Mouse (Mus musculus) spleen, postnatal 4 days (tissue): Measurements from ENCODE around the gene Adora2a.
"Not testable (repeated sequence)": the region's sequence is repeated elsewhere in the genome, so short reads cannot be mapped to it uniquely, and the experiment has no call there.

Experiments
- DNase-seq, 2 experiments: peaks; one replicate each; pipeline ENCODE4 v3.0.0; 2022; ENCODE audit warnings: low spot score in 2 of 2

The Adora2a gene

DNA sequence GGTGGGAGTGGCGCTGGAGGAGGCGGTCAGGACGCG lies at the start of gene Adora2a:
Adora2a (plus strand) TSS at position 6 of the 36 bp plus-strand sequence.
- DNase-seq: no peak

GRCm38 (mm10) chr10:75273020-75273419 lies 43.7 kb upstream of the Adora2a start:
- no peak for DNase-seq

DNA sequence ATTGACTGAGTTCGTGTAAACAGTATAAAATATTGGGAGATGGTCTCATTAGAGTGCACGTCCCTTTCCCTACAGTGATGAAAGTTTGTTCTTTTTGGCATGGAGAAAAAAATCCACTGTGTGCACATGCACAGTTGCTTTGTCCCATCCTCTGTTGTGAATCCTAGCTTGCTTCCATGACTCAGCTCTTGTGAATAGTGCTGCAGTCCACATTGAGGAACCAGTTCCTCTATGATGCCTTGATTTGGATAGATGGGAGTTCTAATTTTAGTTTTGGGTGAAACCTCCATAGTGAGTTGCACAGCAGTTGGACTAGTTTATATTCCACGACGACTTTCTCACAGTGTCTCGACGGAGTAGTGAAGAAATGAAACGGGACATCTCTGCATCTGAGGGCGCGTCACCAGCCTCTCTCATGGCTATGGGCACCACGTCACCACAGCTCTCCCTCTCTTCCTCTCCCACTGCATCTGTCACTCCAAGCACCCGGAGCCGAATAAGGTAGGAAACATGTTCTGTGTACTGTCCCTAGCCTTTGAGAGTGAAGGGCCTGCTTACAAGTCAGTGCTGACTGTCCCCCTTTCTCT lies 40.2 kb upstream of the Adora2a start:
- DNase-seq: no peak

- DNase-seq: no peak
These were observed 39.2 kb upstream of the Adora2a start for GRCm38 (mm10) chr10:75277501-75277900.

DNA sequence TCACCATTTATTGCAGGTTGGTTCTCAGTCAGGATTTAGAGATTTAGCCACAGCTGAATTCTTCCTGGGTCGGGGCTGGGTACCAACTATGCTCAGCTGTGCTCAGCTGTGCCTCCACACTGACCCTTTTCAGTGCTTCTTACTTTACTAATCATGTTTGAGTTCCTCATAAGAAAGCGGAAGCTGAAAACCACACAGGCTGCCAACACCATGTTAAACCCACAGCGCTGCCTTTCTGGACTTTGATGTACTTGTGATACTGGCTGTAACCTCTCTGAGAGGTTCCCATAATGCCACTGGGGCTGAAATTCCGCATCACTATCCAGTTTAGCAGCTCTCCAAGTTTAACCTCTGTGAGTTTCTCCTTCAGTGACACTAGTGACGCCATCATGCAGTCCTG lies 34.0 kb upstream of the Adora2a start:
- DNase-seq: peak; percentile 44 to 65

DNA sequence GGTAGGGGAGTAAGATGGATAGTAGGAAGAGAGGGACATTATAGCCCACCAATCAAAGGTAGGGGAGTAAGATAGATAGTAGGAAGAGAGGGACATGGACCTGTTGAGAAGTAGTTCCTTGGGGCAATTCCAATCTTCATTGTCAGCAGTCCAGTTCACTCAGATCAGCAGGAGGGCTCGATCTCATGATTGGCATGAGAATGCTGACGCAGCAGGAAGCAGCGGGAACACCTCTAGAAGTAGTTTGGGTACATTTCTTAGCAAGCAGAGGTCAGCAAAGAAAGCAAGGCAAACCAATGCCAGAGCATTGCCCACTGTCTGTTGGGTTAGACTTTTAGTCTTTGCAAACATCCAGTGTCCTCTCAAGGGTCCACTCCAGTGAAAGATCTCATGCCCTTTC lies 32.9 kb upstream of the Adora2a start:
- no peak for DNase-seq

DNA sequence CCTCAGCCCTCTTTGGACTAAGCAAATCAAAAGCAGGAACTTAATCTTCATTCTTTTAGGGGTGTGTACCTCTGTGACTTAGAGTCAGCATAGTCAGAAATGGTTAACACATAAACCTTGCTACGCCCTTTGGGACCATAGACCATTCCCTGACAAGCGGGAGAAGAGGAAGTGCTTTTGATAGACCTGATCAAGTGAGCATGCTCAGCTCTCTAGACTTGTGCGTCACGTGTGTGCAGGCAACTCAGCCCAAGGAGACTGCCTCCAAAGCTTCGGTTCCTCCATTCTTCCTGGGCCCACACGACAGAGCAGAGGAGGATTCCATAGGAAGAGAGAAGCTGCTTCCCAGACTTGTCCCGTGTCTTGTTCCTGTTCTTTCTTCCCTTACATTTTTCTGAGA lies 28.1 kb upstream of the Adora2a start:
- DNase-seq: no peak

- DNase-seq: no peak
These were observed 27.3 kb upstream of the Adora2a start for GRCm38 (mm10) chr10:75289392-75289791.

DNA sequence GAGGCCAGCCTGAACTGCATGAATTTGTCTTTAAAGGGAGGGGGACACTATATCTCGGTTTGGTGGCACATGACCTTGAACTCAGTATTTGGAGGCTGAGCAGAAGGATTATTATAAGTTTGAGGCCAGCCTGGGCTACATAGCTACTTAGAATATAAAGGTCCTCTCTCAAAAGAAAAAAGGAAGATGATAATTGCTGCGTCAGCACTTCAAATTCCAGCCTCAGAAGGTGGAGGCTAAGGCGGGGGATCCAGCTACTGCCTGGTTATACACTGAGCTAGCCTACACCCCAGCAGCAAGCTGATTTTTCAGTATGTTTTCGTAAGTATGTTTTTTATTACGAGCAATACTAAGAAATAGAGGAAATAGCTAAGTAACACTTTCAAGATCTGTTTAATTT lies 26.0 kb upstream of the Adora2a start:
- DNase-seq: no peak

DNA sequence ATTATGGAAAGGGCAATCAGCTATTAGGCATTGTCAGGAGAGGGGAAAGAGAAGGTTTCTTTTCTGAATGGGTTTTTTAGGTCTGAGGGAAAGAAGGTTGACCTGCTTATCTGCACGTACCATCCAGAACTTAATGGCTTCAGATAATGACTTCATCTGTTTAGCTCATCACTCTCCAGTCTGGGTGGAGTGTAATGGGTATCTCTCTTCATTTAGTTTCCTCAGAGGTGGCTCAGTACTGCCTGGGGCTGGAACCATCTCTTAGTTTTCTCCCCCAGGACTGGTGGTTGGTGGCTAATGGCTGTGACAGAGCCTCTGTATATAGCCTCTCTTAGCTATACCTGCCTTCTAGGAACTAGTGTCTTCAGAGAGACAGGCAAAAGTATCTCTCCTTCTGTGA lies 25.3 kb upstream of the Adora2a start:
- DNase-seq: no peak

GRCm38 (mm10) chr10:75292206-75292605 lies 24.5 kb upstream of the Adora2a start:
- DNase-seq: not testable (repeated sequence)

GRCm38 (mm10) chr10:75293288-75293687 lies 23.4 kb upstream of the Adora2a start:
- no peak for DNase-seq

DNA sequence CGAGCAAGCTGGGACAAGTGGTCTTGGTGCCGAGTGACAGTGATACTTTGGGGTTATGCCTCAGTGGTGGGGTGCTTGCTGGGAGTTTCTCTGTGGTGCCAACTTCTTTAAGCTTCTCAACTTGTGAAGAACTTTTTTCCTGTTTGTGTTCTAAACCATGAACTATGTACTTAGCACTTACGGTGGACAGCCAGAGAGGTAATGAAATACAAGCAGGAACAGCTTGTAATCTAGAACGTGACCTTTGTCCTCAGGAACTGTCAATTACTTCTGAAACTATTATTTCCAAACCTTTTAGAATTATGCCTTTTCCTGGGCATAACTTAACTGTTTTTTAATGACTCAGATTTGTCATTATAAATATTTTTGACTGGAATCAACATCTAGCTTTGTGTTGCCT lies 22.3 kb upstream of the Adora2a start:
- no peak for DNase-seq

- DNase-seq: no peak
These were observed 21.8 kb upstream of the Adora2a start for GRCm38 (mm10) chr10:75294926-75295325.

GRCm38 (mm10) chr10:75298608-75299007 lies 18.1 kb upstream of the Adora2a start:
- no peak for DNase-seq

- DNase-seq: peak; percentile 59 to 76
These were observed 16.8 kb upstream of the Adora2a start for GRCm38 (mm10) chr10:75299785-75300418.

GRCm38 (mm10) chr10:75301195-75301806 lies 15.4 kb upstream of the Adora2a start:
- DNase-seq: no peak

- DNase-seq: no peak
These were observed 14.7 kb upstream of the Adora2a start for GRCm38 (mm10) chr10:75301937-75302336.

DNA sequence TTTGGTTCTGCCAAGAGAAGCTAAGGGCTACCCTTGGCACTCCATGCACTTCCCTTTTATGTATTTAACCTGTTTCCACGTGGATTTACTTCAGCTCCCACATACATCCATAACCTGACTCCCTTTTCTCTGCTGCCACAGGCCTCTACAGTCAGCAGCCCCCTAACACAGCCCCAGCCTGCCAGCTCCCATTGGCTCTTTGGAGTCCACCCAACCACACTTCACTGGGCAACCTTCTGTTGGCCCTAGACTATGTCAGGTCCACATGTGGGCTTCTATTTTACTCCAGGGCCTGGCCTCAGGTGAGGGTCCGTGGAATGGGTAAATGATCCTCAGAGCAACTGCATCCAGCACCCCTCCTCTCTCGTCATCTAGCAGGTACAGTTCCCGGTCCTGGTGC lies 14.1 kb upstream of the Adora2a start:
- DNase-seq: no peak

DNA sequence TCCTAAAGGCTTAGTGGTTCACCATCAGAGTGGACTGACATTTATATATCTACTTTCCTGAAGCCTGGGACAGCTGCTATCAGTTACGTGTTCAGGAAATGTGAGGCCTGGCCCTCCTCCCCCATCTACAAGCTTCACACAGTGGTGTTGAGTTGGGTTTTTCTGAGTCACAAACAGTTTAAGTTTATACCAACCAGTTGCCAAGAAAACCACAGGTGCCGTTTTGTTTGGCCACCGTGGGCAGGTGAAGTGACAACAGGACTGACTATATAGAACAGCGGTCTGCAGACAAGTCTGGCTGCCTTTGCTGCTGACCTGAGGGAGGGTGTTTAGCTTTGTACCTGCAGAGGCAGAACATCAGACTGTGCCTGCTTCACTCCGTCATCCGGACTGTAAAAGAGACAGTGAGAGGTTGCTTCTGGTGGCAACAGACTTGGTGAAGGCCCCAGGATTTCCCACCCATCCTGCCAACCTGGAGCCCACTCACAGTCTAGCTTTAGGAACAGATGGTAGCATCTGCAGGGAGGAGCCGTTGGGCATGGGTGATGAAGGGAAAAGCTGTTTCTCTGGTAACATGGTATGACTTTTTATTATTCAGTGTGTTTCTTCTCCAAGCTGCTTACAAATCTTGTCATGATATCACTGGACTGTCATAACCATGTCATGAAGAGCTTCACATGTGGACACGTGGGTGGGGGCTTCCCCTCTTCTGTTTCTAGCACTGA lies 13.2 kb upstream of the Adora2a start:
- DNase-seq: no peak

DNA sequence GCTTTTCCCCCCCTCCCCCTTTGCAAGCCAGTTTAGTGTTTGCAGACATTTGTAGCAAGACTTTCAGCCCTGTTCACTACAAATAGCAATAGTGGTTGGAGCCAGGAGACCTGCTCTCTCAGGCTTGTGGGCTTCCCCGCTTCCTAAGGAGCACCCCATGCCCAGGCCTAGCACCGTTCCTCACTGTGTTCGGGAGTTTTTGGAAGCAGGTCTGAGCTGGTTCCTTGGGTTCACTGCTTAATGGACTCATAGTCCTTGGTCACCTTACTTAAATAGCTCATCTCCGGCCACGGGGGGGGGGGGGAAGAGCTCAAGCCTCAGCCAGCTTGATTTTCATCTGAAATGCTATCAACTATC lies 12.7 kb upstream of the Adora2a start:
- DNase-seq: no peak

- no peak for DNase-seq
These were observed 12.3 kb upstream of the Adora2a start for GRCm38 (mm10) chr10:75304413-75304812.

GRCm38 (mm10) chr10:75307130-75307529 lies 9.5 kb upstream of the Adora2a start:
- DNase-seq: no peak

DNA sequence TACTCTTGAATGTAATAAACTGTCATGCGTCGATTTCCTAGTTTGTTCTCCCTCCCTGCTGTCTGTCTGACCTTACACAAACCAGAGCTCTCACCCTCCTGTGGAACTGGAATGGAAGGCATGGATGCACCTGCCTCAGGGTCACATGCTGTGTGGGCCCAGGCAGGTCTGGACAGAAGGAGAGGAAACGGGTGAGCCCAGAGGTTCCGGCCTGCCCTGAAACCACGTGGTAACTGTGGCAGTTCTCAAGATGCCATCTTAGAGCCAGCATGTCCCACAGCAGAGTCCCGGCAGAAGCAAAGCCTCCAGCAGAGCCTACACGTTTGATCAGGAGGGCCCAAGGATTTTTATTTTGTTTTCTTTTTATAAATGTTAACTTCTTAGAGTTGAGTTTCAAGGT lies 4.3 kb upstream of the Adora2a start:
- DNase-seq: no peak
